Mouse (Mus musculus) left cerebral cortex, adult 11 months (tissue): ENCODE results near the gene Dnase2b.

Experiments used
- DNase-seq: peaks from one replicate; pipeline ENCODE4 v3.0.0; 2022; ENCODE audit warnings: low spot score

The Dnase2b gene

GRCm38 (mm10) chr3:146616533-146617283, 1.3 kb upstream of the Dnase2b start:
- DNase-seq = no peak

DNA sequence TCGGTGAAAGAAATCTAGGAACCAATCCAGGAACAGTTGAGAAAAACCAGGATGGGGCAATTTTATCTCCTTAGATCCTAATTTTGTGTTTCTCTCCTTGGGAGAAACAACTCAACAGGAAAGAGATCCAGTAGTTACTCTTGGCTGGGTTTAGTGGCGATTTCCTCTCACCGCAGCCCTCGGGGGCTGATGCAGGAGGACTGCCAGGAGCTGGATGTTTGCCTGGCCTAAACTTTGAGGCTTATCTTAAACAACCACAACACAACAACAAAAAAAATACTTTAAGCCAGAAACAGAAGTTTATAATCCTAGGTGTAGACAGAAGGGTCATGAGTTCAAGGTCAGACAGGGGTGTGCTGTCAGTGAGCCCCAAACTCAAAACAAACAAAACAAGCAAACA, 3.6 kb downstream of the Dnase2b start:
- DNase-seq = no peak

GRCm38 (mm10) chr3:146611261-146611660, 4.1 kb downstream of the Dnase2b start:
- no peak for DNase-seq

GRCm38 (mm10) chr3:146610322-146610721, 5.1 kb downstream of the Dnase2b start:
- DNase-seq = no peak

DNA sequence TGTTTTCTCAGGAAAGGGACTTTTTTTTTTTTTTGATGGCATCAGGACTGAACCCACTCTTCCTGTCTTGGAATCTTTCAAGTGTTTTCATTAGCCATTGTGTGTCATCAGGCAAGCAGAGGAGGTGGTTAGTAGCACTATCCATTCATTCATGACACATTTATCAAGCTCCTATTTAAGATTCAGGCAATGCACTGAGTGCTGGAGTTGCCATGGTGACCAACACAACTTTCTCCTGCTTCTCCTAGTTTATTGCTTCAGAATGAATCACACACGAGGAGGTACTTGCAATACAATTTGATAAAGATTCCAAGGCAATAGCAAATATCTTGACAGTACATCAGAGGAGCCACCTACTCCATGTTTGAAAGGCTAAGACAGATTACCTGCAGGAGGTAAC, 8.0 kb downstream of the Dnase2b start:
- peak; percentile 66 for DNase-seq

- DNase-seq = no peak
Measured at GRCm38 (mm10) chr3:146604647-146605046, 10.7 kb downstream of the Dnase2b start.

- no peak for DNase-seq
Measured at GRCm38 (mm10) chr3:146602531-146602930, 12.9 kb downstream of the Dnase2b start.

DNA sequence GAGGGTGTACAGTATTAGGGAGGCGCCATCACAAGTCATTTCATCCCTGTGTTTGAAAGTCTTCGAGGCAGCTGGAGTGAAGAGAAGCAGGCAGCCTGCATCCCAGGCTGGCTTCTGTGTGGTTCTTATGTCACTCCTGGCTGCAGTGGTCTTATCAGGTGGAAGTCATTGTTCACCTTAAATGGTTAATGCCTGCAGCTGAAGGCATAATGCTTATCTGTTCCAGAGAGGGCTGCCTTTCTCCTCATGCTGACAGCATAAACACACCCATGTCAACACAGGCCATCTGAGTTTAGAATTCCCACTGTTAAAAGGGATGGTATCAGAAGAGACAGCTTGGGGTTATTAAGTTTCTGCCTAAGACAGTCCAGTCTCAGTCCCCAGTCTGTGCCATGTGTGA, 14.2 kb downstream of the Dnase2b start:
- no peak for DNase-seq

DNA sequence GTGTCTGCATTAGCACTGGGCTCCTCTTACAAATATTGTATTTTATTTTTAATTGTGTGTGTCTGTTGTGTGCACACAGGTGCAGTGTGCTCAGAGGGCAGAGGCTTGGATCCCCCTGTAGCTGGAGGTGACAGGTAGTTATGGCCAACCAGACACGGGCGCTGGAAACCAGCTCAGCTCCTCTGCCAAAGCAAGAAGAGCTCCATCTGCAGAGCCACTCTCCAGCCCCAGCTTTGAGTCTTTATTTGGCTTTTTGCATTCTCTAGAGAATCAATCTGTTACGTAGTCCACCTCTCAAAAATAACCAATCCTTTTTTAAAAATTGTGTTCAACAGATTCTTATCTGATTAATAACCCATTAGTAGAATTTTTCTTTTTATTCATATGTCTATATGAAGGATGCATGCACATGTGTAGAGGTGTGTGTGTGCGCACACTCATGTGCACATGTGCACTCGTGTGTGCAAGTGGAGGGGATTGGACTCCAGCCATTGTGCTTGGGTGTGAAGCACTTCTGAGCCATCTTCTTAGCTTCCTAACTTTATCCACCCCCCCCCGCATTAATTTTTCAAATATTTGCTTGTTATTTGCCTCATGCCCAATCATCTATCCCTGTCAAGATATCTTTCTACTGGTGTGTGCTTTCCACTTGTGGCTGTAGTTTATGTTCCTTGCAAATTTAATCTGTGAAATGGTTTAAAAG, 16.0 kb downstream of the Dnase2b start:
- DNase-seq = no peak

DNA sequence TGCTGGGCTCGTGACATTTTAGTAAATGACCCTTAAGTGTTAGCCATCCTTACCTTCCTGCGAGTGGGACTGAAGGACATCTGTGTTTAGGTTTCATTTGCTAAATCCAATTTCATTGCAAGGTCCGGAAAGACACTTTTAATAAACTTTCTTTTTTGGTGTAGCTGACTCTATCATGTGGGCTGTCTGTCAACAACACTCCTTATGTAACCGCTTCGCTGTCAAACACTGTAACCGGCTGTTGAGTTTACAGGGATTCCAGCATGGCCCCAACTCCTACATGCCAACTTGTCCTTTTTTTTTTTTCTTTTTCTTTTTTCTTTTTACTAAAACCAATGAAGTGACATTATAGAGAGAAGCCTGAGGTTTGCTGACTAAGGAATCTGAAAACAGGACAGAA, 17.0 kb downstream of the Dnase2b start:
- DNase-seq = no peak

- DNase-seq = no peak
Measured at GRCm38 (mm10) chr3:146596864-146597263, 18.5 kb downstream of the Dnase2b start.

GRCm38 (mm10) chr3:146596387-146596786, 19.0 kb downstream of the Dnase2b start:
- DNase-seq = no peak

- no peak for DNase-seq
Measured at GRCm38 (mm10) chr3:146595440-146595839, 20.0 kb downstream of the Dnase2b start.

DNA sequence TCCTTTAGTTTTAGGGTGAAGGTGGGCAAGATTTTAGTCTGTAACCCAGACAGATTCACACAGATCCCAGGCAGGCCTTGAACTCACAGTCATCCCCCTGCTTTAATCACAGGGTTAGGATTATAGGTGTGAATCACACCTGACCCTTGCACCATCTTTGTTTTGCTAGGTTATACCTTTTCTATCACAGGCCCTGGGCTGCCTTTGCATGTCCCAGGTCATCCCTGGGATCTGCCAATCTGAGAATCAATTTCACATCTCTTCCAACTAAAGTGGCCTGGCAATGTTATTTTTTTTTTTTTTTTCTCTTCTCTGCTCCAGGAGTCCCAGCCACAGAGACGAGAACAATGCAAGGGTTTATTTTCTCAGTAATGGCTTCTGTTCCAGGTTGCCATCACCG, 23.8 kb downstream of the Dnase2b start:
- no peak for DNase-seq

DNA sequence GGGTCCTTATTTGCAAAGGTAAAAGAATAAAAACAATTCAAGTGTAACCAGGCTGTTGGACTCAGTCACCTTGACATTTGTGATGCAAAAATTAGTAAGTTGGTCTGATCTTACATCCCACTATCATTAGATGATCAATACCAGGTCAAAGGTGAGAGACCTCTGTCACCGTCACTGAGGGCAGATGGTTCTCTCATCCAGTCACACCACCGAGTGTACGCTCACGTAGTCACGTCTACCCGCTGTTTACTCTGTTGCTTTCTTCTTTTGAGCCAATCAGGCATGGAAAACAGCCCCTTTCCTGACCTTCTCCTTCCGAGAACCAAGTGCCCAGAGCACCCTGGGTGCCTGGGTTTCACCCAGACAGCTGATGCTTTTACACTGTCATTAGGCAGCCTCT, 24.2 kb downstream of the Dnase2b start:
- DNase-seq = no peak

DNA sequence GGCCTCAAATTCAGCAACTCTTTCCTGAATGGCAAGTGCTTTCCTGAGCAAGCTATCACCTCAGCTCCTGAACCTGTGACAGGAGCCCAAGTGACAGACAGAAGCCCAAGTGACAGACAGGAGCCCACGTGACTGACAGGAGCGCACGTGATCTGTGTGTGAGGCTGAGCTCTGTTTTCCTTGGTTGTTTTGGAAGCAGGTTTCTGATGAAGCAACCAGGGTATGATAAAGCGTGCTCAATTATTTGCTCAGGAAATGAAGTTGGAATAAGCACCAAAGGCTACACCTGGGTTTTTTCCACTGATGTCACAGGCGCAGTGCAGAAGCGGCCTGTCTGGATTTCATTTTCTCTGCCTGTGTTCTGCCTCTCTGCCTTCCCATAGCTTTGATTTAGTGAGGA, 25.9 kb downstream of the Dnase2b start:
- no peak for DNase-seq

DNA sequence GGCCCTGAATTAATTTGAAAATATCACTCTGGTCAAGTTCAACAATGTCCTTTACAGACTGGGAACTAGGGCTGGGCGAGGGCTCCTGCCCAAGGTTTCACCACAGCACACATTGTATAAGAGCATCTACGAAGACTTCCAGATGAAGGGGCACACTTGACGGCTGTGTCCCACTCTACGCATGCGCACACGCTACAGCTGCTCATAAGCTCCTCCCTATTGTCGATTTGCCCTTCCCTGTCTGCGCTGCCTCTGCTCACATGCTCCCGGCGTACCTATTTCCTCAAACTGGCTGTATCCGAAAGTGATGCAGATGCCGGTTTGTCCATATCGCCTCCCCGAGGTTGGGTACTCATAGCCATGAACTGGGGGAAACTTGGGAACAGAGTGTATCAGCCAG, 28.8 kb downstream of the Dnase2b start:
- DNase-seq = no peak

DNA sequence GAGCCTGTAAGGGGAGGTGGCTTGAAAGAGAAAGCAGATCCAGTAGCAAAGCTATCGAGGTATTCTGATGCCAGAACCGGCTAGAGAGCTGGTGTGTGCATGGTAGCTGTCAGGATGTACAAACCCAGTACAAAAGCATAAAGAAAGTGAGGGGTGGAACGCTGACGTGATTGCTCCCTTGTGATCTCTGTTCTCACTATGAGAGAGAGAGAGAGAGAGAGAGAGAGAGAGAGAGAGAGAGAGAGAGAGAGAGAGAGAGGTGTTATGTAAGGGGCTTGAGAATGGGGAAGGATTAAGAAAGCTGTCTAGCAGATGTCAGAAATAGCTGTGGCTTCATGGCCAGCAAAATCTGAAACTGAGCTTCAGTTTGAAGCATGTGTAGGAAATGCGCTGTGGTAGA, 31.5 kb downstream of the Dnase2b start:
- DNase-seq = no peak

GRCm38 (mm10) chr3:146583478-146583877, 31.9 kb downstream of the Dnase2b start:
- DNase-seq = no peak

DNA sequence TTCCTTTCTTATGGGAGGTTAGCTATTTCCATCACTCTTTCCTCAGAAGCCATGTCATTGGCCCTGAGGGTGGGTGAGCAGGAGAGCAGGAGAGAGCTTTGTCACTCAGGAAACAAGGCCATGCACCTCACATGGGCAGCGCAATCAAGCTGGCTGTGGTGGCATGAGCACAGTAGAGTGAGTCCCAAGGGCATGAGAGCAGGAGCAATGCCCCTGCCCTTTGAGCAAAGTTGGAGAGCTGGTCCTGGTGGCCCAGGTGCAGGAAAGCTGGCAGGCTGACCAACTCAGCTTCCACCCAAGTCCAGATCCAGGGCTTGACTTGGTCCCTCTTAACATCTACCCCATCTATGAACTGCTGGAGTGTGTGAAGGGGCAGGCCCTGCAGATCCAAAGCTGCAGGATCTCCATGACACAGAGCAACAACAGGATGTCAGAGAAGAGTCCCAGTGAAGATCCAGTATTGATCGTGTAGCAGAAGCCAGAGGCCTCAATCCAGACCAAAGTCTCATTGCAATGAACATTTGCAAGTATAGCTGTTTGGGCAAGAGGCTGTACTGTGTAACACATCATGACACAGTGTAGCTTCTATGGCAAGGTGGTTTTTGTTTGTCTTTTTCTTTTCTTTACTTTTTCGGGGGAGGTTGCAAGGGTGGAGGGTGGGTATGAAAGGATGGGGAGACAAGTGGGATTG, 35.2 kb downstream of the Dnase2b start:
- DNase-seq = no peak

DNA sequence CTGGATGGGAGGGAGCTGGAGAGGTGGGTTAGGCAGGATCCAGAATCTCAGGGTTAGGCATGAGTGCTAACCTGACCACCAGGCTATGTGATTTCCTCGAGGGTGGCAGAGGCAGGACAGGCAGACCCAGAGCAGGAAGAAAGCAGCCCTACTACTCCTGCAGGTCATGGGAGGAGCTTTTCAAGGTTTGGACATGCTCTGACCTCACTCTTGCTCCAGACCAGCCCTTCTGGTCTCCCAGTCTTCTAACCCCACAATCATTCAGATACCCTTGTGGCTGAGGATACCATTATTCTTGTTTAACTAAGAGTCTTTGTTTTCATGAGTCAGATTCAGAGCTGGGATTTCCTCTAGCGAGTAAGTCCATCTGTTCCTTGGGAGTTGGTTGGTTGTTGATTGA, 37.8 kb downstream of the Dnase2b start:
- no peak for DNase-seq

- DNase-seq = no peak
Measured at GRCm38 (mm10) chr3:146571341-146571740, 44.1 kb downstream of the Dnase2b start.

- DNase-seq = no peak
Measured at GRCm38 (mm10) chr3:146570939-146571338, 44.5 kb downstream of the Dnase2b start.
